ENCODE assay signal across 24 mouse cellular contexts in the genomic region with DNA sequence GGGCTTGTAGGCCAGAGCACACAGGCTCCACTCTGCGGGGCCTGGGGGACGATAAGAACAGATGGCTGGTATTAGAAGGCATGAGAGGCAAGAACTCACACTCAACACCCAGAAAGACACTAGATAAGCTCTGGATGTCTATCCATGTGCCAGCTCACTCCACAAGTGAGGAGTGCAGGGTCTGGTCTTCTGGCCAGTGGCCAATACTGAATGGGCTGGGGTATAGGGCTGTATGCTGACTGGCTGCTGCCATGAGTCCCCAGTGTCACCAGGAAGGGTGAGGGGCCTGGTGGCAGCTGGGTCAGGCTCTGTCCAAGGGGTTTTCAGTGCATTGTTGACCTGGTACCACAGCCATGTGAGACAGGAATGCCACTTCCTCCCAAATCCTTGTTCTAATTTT. TPM values are rescaled to one million over a fixed set of nuclear protein-coding genes. Genes with fewer than 3 reads are reported as not detected.
DNase-seq lines count a peak whose midpoint lies in the region; ATAC-seq lines count a peak whose summit lies in the region.
"Had no signal": no experiment of that assay in that cellular context is flagged by ENCODE, and none has a peak within 500 bp of the region (broad histone marks: within the 10 kb centered on the region; RNA-seq: fewer than 3 reads in every experiment).

No protein-coding gene starts in this region.

- 12% methylated on average over 2 of the region's 2 CpGs for WGBS in heart, embryonic 14.5 days
- WGBS in heart, embryonic 16.5 days: 33% methylated on average over 2 of the region's 2 CpGs

- no peak overlapping the region for H3K27ac ChIP-seq in heart, embryonic 14.5 days (replicated peaks in 1 of 2; ENCODE audit: control insufficient read depth in 1 of 2, insufficient read depth in 1 of 2, low read depth in 2 of 2, low read length in 2 of 2)
- H3K27ac ChIP-seq in heart, embryonic 16.5 days (ENCODE audit: low read length): no peak overlapping the region
- H3K27ac ChIP-seq: embryonic facial prominence, embryonic 10.5 days; embryonic facial prominence, embryonic 12.5 days; forebrain, embryonic 13.5 days; forebrain, embryonic 15.5 days had no signal

- H3K27me3 ChIP-seq in heart, embryonic 14.5 days (ENCODE audit: control insufficient read depth, insufficient read depth, low read length): no peaks in the 10 kb centered on the region
- H3K27me3 ChIP-seq in heart, embryonic 16.5 days (ENCODE audit: control insufficient read depth, insufficient read depth, low read length): no peaks in the 10 kb centered on the region
- H3K27me3 ChIP-seq: CH12.LX; embryonic facial prominence, embryonic 12.5 days; forebrain, embryonic 13.5 days; forebrain, embryonic 15.5 days; Patski had no signal

- H3K4me3 ChIP-seq in heart, embryonic 14.5 days (ENCODE audit: control insufficient read depth in 1 of 2, insufficient read depth in 1 of 2, low read depth in 1 of 2, low read length in 2 of 2): no peak overlapping the region
- H3K4me3 ChIP-seq in heart, embryonic 16.5 days (ENCODE audit: low read length): no peak overlapping the region
- H3K4me3 ChIP-seq: embryonic facial prominence, embryonic 10.5 days; embryonic facial prominence, embryonic 12.5 days; forebrain, embryonic 13.5 days; forebrain, embryonic 15.5 days had no signal

- ATAC-seq in heart, embryonic 14.5 days (ENCODE audit: insufficient number of reproducible peaks, insufficient read depth, low FRiP score, low read depth): peak; percentile 37; the same call in 1 of the 2 replicates
- ATAC-seq in heart, embryonic 16.5 days (replicated peaks; ENCODE audit: extremely low read depth, insufficient read depth, low FRiP score): peak; percentile 56
- ATAC-seq: activated CD4-positive, CD25-positive, alpha-beta regulatory T cell, adult 4 months; CD4-positive, CD25-positive, alpha-beta regulatory T cell, adult 4 months; forebrain, embryonic 13.5 days; forebrain, embryonic 15.5 days; forebrain, postnatal 0 days; Patski had no signal

- H3K4me2 ChIP-seq in heart, embryonic 14.5 days (ENCODE audit: low read length): no peak overlapping the region
- H3K4me2 ChIP-seq in heart, embryonic 16.5 days (ENCODE audit: low read depth, low read length): no peak overlapping the region
- H3K4me2 ChIP-seq: embryonic facial prominence, embryonic 12.5 days; forebrain, embryonic 13.5 days; forebrain, embryonic 15.5 days had no signal

- no peak overlapping the region for H3K9ac ChIP-seq in heart, embryonic 14.5 days (ENCODE audit: low read length)
- H3K9ac ChIP-seq in heart, embryonic 16.5 days (ENCODE audit: low read length): no peak overlapping the region
- H3K9ac ChIP-seq: embryonic facial prominence, embryonic 12.5 days; forebrain, embryonic 13.5 days; forebrain, embryonic 15.5 days; forebrain, postnatal 0 days had no signal

- intact Hi-C loops in heart, postnatal 10 days (cut with DNase I): no loop called here

- peak; percentile 38 to 40 for DNase-seq in cerebellum, postnatal 10 days
- no peak for DNase-seq in cerebellum, postnatal 25 days
- no peak for DNase-seq in heart, adult 18-20 months
- no peak for DNase-seq in heart, postnatal 10 days
- DNase-seq: adrenal gland, adult 8-10 months; adrenal gland, postnatal 14 days; adrenal gland, postnatal 36 days; B cell, adult 2 months; cerebellum, adult 11-12 months; cerebellum, adult 2 months; cerebellum, adult 9-10 months; cerebellum, postnatal 14 days; forebrain, postnatal 0 days had no signal

- H3K36me3 ChIP-seq in heart, embryonic 14.5 days (ENCODE audit: control insufficient read depth, insufficient read depth, low read length): no peaks in the 10 kb centered on the region
- no peaks in the 10 kb centered on the region for H3K36me3 ChIP-seq in heart, embryonic 16.5 days (ENCODE audit: control insufficient read depth, insufficient read depth)
- H3K36me3 ChIP-seq: embryonic facial prominence, embryonic 10.5 days; embryonic facial prominence, embryonic 12.5 days; forebrain, embryonic 15.5 days; G1E had no signal

- H3K4me1 ChIP-seq in heart, embryonic 14.5 days (ENCODE audit: control insufficient read depth in 2 of 2, insufficient read depth in 2 of 2, low read length in 2 of 2): peaks cover 18 to 30% of the 10 kb centered on the region in 2 experiments
- peaks cover 16% of the 10 kb centered on the region for H3K4me1 ChIP-seq in heart, embryonic 16.5 days (ENCODE audit: control insufficient read depth, insufficient read depth, low read length)
- H3K4me1 ChIP-seq: forebrain, embryonic 13.5 days; forebrain, embryonic 15.5 days had no signal

- no peaks in the 10 kb centered on the region for H3K9me3 ChIP-seq in heart, embryonic 14.5 days (ENCODE audit: control insufficient read depth, low read length)
- H3K9me3 ChIP-seq in heart, embryonic 16.5 days (replicated peaks; ENCODE audit: control insufficient read depth, low read length): no peaks in the 10 kb centered on the region
- H3K9me3 ChIP-seq: embryonic facial prominence, embryonic 10.5 days; embryonic facial prominence, embryonic 12.5 days; forebrain, embryonic 13.5 days; forebrain, embryonic 15.5 days; G1E had no signal

RNA-seq across cellular contexts. Expression of gene Plxna1, which starts 22.3 kb away (rescaled TPM):
- 9.7 and 11.1 TPM in 2 replicates for polyA plus RNA-seq in heart, embryonic 14.5 days (2014; fragmentation: Nextera tagmentation; extraction: Ambion mirVana)
- total RNA-seq in heart, adult 18-20 months (2021): 10 to 100 TPM; 21.3 to 22.7 TPM
- polyA plus RNA-seq in heart, embryonic 16.5 days (2015; fragmentation: Nextera tagmentation; extraction: Ambion mirVana): 7.5 and 12.2 TPM in 2 replicates
- 10 to 100 TPM; 39.3 to 48.5 TPM for total RNA-seq in heart, postnatal 10 days (2021)

Comparison
In these comparisons a context has a peak if more than half of its experiments do, and no peak if none do; other contexts are left out.
1. DNase-seq: peak in cerebellum, postnatal 10 days (2 of 2); none in cerebellum, postnatal 25 days (0 of 2), heart, adult 18-20 months (0 of 2) and heart, postnatal 10 days (0 of 2).